Mouse (Mus musculus): ENCODE results near the gene Fam43a.

Fam43a gene

GRCm38 (mm10) chr16:30628401-30628800, 28.9 kb downstream of the Fam43a start:
- peak; percentile 90 for DNase-seq (ENCODE audit: low read depth, low spot score)

GRCm38 (mm10) chr16:30629509-30629908, 30.0 kb downstream of the Fam43a start:
- no peak for DNase-seq (ENCODE audit: low read depth, low spot score)

- DNase-seq (ENCODE audit: low read depth, low spot score), result no peak
Measured at GRCm38 (mm10) chr16:30633906-30634746, 34.6 kb downstream of the Fam43a start.

DNA sequence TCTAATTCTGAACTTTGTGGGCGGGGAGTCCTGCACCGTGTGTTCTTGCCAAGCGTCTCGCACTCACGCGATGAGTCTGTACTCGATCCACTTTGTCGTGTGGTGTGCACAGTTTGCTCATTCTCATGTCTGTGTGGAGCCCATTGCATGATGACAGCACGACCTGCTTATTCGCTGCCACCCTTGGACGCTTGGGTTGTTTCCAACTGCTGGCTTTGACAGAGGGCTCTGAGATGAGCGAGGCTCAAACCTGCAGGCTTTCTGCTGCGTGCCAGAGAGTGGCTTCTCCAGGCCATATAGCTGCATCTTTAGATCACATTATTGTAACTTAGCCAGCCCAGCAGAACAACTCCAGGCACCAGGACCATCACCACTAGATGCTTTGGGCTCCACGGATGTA, 39.1 kb downstream of the Fam43a start:
- DNase-seq (ENCODE audit: low read depth, low spot score), result no peak

DNA sequence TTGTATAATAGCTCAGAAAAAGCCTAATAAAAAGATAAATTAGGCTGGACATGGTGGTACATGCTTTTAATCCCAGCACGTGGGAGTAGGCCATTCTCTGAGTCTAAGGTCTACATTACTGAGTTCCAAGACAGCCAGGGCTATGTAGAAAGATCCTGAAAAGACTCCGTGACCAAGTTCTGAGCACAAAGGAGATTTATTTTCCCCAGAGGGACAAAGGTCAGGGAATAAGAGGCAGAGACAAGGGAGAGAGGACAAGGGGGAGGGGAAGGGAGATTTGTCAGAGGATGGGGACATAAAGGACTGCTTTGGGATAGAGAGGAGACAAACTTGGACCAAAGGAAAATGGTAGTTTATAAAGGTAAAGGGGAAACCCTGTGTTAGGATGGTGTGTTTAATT, 41.1 kb downstream of the Fam43a start:
- no peak for DNase-seq (ENCODE audit: low read depth, low spot score)

DNA sequence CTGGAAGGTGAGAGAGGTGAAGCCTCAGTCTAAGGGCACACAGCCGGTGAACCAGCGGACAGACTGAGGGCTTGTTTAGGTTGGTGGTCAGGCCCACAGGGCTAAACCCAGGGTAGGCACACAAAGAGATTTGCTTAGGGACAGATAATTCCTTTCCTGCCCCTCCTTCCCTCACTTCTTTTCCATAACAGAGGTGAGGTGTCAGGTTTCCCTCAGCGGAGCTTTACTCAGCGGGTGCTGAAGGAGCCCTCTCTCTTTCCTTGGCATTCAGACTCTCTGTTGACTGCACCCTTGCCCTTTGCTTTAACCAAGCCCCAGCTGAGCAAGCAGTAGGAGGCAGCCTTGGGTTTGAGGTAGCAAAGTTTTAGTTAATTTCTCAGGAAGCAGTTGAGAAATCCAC, 41.9 kb downstream of the Fam43a start:
- DNase-seq (ENCODE audit: low read depth, low spot score), result peak; percentile 98

- DNase-seq (ENCODE audit: low read depth, low spot score), result peak; percentile 92
Measured at GRCm38 (mm10) chr16:30642229-30642628, 42.7 kb downstream of the Fam43a start.

DNA sequence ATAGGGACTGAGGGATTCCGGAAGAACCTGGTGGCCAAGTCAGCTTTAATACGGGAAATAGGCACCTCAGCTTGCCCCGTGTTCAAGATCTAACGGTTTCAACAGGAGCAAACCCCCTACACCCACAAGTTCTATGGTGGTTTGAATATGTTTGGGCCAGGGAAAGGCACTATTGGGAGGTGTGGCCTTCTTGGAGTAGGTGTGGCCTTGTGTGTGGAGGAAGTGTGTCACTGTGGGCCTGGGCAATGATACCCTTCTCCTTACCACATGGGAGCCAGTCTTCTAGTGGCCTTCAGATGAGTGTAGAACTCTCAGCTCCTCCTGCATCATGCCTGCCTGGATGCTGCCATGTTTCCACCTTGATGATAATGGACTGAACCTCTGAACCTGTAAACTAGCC, 45.5 kb downstream of the Fam43a start:
- DNase-seq (ENCODE audit: low read depth, low spot score), result peak; percentile 70

DNA sequence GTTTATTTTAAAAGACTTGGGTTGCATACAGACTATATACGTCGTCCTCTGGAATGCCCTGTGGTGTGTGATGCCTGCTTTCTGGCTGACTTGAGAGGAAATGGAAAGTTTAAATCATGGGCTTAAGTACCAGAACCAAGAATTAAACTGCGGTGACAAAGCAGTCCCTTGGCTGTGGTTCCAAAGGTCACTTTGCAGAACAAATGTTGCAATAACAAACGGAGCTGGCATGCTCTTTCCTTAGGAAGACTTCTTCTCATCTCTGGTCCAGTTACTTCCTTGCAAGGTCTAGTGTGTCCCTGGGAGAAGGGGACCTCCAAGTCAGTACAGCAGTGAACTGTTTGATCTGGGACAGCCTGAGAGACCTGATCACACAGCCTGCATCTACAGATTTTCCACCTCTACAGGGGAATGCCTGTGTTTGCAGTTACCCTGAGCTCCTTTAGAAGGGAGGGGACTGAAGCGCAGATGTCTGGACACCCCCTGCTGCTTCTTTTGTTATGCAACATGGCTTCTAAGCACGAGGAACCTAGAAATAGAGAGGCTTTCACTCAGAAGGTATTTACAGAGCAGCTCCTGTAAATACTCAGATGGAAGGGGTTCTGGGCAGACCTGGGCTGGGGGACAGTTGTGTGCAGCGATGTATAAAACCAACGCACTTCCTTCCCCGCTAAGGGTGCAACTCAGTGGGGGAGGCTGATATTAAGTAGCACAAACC, 46.5 kb downstream of the Fam43a start:
- peak; percentile 98 for DNase-seq (ENCODE audit: low read depth, low spot score)

DNA sequence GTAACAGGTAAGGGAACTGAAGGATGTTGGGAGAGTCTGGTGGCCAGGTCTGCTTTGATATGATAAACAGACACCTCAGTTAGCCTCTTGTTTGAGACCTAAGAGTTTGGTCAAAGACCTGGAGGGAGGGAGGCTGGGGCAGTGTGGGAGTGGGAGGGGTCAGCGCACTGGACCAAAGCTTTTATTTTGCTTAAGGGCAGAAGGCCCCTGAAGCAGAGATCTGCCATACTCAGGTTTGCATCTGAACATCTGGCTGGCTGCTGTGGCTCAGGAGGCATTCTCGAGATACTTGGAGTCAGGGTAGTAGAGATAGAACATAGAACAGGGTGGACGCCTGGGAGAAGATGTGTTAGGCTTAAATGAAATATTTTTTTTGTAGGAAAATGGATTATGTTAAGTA, 47.3 kb downstream of the Fam43a start:
- peak; percentile 20 for DNase-seq (ENCODE audit: low read depth, low spot score)

DNA sequence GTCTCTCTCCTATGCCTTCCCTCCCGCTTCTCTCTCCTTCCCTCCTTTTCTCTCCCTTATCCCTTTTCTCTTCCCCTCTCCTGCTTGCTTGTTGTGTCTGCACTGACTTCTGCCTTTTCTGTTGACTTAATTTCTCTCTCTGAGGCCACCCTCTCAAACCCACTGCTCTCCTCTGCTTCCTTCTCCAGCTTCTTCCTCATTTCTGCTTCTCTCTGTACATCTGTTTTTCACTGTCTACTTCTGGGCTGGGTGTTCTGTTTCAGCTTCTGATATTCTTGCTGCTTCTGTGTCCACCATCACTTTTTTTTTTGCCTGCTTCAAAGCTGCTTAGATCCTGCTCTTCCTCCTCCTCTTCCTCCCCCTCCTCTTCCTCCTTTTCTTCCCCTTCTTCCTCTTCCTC, 51.8 kb downstream of the Fam43a start:
- no peak for DNase-seq (ENCODE audit: low read depth, low spot score)

Data from R1 (cell line).